Mouse (Mus musculus) erythroid progenitor cell, adult 5-6 weeks (primary cell): ENCODE measurements around the gene Cep164. TPM values are rescaled to one million over a fixed set of nuclear protein-coding genes. Genes with fewer than 3 reads are reported as not detected.
"Not testable (repeated sequence)": the region's sequence is repeated elsewhere in the genome, so short reads cannot be mapped to it uniquely, and the experiment has no call there.

Experiments
- ATAC-seq: replicated peaks from 2 replicates; pipeline ENCODE4 v1.8.0; 2016; ENCODE audit warnings: moderate number of reproducible peaks, mild to moderate bottlenecking, moderate TSS enrichment, inconsistent platforms; ENCODE audit not compliant: poor library complexity, low FRiP score, severe bottlenecking
- total RNA-seq, 2 experiments: library from RNA; stranded (forward) in 1 of 2; stranded (reverse) in 1 of 2; fragments of 150-400 nt in 1 of 2; fragments of 186-747, 209-891 nt in 1 of 2; gene quantifications; 2 replicates each; pipeline versions ENCODE4 v1.2.3 to v1.2.4; 2015 to 2017; ENCODE audit warnings: low replicate concordance in 2 of 2

Cep164 gene
- total RNA-seq (2015; ENCODE audit: low replicate concordance) (31.4 and 47.4 TPM in 2 replicates), total RNA-seq (2017; ENCODE audit: low replicate concordance) (39.9 and 50.2 TPM in 2 replicates)

DNA sequence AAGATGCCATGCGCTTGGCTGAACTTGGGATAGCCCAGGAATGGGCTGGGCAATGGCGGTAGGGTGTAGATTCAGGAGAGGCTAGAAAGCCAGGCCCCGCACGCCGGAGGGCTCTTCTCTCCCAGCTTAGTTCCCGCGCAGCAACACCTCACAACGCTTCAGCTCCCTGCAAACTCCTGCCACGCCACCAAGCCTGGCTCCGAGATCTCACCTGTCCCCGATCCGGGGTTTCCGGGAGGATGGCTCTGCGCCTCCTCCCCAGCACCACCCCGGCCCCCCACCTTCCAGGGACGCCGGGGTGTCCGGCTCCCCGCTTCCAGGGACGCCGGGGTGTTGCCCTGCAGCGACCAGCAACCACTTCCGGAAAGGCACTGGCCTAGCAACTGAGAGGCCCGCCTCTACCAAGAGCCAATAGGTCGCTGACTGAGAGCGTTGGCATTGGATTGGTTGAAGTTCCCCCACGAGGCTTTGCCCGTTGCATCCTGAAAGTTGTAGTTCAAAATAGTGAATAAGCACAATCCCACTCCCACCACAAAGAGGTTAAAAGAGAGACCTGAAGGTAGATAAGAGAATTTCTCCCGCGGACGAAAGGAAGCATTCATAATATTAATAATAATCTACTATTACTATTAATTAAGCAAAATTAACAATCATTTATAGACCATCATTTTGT, at the start of gene Cep164:
Cep164 (minus strand) TSS at position 401 of the 673 bp plus-strand sequence.
- ATAC-seq = peak; percentile 99

- 0 out of 2 replicates have a peak, but pooled peaks have one; percentile 57 for ATAC-seq
Measured at GRCm38 (mm10) chr9:45877928-45878327, 49.4 kb upstream of the Cep164 start.

DNA sequence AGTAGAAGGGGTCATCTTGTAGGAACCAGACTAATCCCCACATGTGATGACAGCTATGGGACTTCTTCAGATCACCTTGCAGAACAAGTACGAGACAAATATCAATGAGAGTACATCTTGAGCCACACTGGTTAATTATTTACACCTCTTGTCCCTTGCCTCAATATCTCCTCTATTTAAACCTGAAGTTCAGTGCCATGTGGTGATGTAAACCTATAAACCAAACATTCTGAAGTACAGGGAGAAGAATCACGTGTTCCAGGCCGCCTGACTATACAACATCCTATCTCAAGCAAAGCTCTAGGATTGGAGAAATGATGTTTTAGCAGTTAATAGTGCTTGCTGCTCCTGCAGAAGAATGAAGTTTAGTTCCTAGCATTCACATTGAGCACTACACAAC, 41.8 kb upstream of the Cep164 start:
- ATAC-seq = no peak

GRCm38 (mm10) chr9:45869181-45869580, 40.7 kb upstream of the Cep164 start:
- ATAC-seq = no peak

DNA sequence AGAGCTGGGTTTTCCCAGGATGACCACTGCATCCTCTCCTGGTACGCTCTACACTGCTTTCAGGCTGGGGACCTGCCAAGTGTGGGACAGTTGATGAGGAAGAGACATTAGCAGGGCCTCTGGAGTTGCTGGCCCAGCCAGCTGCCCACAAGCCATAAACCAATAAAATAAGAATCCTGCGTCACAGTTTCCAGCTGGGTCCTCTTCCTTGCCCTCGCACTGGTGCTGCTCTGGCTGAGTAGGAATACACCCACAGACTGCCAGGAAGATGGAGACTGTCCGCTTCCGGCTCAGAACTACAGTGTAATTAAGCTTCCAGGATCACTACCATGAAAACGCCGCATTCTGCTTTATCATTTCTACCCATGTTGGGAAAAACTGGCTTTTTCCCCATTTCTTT, 33.3 kb upstream of the Cep164 start:
- ATAC-seq = no peak

DNA sequence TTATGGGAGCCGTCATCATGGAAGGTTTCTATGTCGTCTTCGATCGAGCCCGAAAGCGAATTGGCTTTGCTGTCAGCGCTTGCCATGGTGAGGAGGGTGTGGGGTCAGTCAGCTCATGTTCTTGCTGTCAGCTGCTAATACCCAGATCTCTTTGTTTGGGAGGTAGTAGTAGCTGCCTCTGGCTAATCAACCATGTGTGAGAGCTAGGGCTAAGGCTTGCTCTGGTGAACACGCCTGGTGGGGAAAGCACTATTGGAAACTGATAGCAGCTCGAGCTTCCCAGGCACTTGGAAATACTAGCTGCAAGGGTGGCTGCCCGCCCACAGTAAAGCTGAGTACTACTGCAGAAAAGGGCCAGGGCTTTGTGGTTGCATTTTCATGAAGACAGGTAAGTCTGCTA, 30.9 kb upstream of the Cep164 start:
- ATAC-seq = no peak

- no peak for ATAC-seq
Measured at GRCm38 (mm10) chr9:45854136-45854535, 25.6 kb upstream of the Cep164 start.

- ATAC-seq = no peak
Measured at GRCm38 (mm10) chr9:45853695-45854094, 25.2 kb upstream of the Cep164 start.

DNA sequence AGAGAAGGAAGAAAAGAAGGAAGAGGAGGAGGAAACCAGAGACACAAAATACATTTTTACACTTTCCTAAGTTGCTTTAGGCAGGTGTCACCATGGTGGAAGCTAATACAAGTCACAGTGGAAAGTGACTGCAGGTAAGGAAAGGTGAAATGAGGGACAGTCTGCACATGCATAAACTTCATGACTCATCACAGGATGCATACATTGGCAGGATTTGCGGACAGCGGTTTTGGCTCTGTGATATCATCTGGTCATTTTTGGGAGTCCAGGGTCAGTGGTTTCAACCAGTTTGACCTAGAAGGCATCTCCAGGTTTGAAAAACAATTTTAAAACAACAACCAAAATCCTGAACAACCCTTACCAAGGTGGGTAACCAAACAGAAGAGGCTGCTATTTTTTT, 23.3 kb upstream of the Cep164 start:
- no peak for ATAC-seq

DNA sequence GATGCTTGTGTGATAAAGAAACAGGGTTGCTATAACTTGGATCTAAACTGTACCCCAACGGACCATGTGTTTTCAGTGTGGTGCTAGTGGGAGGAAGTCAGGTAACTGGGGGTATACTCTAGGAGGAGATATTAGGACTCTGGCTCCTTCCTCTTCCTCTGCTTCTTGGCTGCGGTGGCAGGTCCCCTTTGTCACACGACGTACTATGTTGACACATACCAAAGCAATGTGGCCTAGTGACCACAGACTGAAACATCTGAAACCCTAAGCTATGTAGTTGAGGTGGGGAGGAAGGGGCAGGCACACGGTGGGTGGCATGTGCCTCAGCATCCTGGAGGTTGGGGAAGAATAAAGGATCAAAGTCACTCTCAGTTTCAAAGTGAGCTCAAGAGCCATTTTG, 22.8 kb upstream of the Cep164 start:
- ATAC-seq = no peak

GRCm38 (mm10) chr9:45850528-45851155, 22.2 kb upstream of the Cep164 start:
- ATAC-seq = no peak

DNA sequence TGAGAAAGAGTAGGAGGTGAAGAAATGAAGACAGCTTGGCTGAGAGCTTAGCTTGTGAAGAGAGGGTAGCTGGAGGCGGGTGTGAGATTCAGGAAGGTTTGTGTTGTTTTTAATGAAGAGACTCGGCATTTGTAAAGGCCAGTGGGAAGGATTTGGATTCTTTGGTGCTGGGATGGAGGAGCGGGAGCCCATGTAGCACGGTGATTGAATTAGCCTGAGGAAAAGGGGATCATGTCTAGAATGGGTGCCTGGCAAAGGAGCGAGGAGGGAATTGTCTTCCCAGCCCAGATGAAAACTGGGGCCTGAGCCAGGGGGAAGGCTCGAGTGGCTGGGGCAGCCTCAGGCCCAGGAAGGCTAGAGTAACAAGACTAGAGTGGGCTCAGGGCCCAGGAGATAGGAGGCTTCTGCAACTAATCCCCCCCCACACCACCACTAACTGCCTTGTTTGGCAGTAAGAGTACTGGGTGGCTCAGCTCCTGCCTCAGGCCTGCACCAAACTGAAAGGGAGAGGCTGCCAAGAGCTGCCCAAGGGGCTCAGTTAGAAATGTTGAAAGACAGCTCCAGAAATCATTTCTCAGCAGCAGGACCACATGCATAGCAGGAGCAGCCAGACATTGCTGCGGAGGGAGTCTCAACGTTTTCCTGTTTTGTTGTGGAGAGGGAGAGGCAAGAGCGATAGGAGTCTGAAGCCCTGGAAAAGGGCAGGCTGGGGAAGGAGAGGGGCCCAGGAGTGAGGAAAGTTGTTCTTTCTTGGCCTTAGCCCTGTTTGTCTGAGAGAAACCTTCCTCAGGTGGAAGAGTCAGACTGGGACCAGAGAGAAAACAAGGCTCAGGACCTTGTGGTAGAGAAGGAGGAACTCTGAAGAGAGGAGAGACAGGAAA, 21.3 kb upstream of the Cep164 start:
- ATAC-seq = no peak

GRCm38 (mm10) chr9:45846891-45847460, 18.5 kb upstream of the Cep164 start:
- no peak for ATAC-seq

DNA sequence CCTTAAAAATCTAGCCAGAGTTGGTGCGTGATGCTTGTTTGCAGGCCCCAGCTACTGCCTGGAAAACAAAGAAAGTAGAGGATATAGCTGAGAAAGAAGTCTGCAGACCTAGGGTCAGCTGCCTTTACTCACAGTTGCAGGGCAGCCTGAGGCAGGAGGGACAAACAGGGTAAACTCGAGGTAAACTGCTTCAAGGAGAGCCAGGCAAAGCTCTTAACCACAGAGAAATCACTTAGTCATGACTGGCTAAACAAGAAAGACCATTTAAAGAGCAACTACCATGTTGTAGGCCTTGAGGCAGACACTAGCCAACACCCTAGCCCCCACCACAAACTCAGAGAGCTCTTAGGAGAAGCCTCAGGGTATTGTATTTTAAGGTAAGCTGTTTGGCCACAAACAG, 17.7 kb upstream of the Cep164 start:
- not testable (repeated sequence) for ATAC-seq

DNA sequence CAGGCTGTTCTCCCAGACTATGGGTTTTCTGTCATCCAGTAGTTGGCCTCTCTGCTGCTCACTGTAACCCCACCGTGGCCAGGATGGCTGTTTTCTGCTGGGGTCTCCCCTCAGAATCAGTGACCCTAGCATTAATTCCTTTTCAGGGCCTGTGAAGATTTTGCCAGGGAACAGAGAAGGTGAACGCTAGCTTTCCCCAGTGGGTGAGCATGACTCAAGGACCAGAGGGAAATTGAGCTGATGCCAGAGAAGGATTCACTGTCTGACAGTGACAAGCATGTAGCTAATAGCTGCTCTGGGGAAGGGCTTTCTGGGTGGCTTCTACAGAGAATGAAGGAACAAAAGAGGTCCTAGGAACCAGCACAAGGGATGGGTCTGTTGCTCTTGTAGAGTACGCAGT, 17.1 kb upstream of the Cep164 start:
- no peak for ATAC-seq

DNA sequence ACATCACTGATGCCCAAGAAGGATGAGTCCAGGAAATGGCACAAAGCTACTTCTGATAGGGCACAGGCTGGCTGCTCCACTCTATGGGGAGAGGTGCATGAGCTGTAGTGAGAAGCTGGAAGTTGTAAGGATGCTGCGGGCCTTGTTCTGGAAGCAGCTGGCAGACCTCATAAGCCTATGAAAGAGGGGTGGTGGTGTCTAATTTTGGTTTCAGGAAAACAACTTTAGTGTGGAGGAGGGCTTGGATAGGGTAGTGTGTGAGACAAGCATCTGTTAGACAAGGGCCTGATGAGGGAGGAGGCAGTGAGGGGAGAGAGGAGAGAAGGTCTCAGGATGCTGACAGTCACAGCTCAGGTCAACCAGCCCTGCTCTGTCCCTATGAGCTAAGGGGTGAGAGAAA, 15.3 kb upstream of the Cep164 start:
- ATAC-seq = no peak

DNA sequence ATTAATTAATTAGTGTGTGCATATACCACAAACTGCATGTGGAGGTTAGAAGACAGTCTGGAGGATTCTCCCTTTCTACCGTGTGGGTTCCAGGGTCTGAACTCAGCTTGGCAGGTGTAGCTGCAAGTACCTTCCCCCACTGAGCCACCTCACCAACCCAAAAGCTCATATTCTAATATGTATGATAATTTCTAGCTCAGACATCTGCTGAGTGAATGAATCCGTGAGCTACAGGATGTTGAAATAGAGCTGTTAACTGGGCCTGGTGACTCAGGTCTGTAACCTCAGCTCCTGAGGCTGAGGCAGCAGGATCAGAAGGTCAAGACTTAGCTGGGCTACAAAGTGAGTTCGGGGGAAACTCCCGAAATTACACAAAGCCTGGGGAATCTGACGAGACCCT, 14.5 kb upstream of the Cep164 start:
- ATAC-seq = no peak

DNA sequence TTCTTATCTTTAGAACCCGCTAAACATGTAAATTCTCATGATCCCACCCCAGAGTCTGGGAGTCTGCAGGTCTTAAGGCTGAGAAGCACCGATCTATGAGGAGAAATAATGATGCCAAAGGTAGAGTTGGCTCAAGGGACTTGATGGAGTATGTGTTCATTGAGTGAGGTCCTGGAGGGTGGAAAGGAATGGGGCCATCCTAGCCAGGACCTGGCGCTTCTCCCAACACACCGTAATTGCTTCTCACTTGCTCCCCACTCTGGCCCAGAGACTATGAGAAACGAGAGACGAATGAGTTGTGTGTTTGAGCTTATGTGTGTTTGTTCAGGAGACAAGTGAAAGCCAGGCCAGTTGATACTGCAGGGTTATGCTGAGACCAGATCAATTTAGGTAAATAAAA, 13.0 kb upstream of the Cep164 start:
- ATAC-seq = no peak

GRCm38 (mm10) chr9:45840331-45840730, 11.8 kb upstream of the Cep164 start:
- no peak for ATAC-seq

DNA sequence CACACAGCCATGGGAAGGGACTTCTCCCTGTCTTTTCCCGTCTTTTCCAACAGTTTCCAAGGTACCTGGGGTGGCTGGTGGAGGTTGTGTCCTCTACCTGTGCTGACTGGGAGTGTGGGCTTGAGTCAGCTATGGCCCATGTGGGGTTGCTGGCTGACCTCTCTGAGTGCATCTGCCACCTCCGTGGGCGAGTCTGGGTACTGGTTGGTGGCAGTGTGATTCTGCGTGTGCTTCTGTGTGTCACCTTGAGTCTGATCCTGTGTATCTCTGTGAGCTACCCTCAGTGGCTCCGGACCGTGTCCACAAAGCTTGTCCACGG, 11.4 kb upstream of the Cep164 start:
- no peak for ATAC-seq
